Mouse (Mus musculus) liver, postnatal 0 days (tissue): ENCODE results near the gene Pnpla7. TPM values are rescaled to one million over a fixed set of nuclear protein-coding genes. Genes with fewer than 3 reads are reported as not detected.

Experiments
- ATAC-seq: fragments of 200-750 bp; cut with Nextera tagmentation; 2 replicates; pipeline ENCODE4 v1.8.0; 2017; ENCODE audit warnings: mild to moderate bottlenecking, moderate library complexity
- DNase-seq: peaks from one replicate; pipeline ENCODE4 v3.0.0-alpha.2; 2016
- H3K27ac ChIP-seq: fragments of 300-500 bp; sonication (generic); 2 replicates; pipeline ENCODE4 v1.5.1; 2014; ENCODE audit warnings: antibody characterized with exemption, moderate library complexity, mild to moderate bottlenecking, low read depth
- H3K27me3 ChIP-seq: fragments of 300-500 bp; sonication (generic); 2 replicates; pipeline ENCODE4 v1.6.1; 2014; ENCODE audit warnings: low read length, control low read depth, mixed read lengths; ENCODE audit not compliant: insufficient read depth
- H3K36me3 ChIP-seq: fragments of 300-500 bp; sonication (generic); replicated peaks from 2 replicates; pipeline ENCODE4 v1.6.1; 2014; ENCODE audit warnings: mild to moderate bottlenecking, control low read depth, low read length, moderate library complexity, mixed read lengths; ENCODE audit not compliant: insufficient read depth
- H3K4me1 ChIP-seq: fragments of 300-500 bp; sonication (generic); 2 replicates; pipeline ENCODE4 v1.6.1; 2014; ENCODE audit warnings: antibody characterized with exemption, mild to moderate bottlenecking, control low read depth; ENCODE audit not compliant: insufficient read depth
- H3K4me2 ChIP-seq: fragments of 300-500 bp; sonication (generic); 2 replicates; pipeline ENCODE4 v1.6.1; 2014; ENCODE audit warnings: low read depth, mild to moderate bottlenecking, low read length, moderate library complexity, mixed read lengths
- H3K4me3 ChIP-seq: fragments of 300-500 bp; sonication (generic); 2 replicates; pipeline ENCODE4 v1.5.1; 2014; ENCODE audit warnings: low read depth, low read length
- H3K9ac ChIP-seq: fragments of 300-500 bp; sonication (generic); replicated peaks from 2 replicates; pipeline ENCODE4 v1.6.1; 2014; ENCODE audit warnings: mild to moderate bottlenecking, moderate library complexity
- H3K9me3 ChIP-seq: fragments of 300-500 bp; sonication (generic); 2 replicates; pipeline ENCODE4 v1.6.1; 2016; ENCODE audit warnings: mild to moderate bottlenecking, control low read depth, low read length, mixed read lengths
- CTCF ChIP-seq: sonication (generic); IDR thresholded peaks from 2 replicates; pipeline ENCODE4 v1.5.1; 2016; ENCODE audit warnings: antibody characterized with exemption, low read depth
- EP300 ChIP-seq: IDR thresholded peaks from 2 replicates; pipeline ENCODE4 v1.6.1; 2016; ENCODE audit warnings: antibody characterized with exemption, low read depth, mild to moderate bottlenecking
- WGBS: fragments of 180-500 bp; shearing (Covaris S2); extraction: QIAGEN DNeasy Blood & Tissue Kit; methylation state at CpG from one replicate; pipeline ENCODE4 v1.1.7; 2014; ENCODE audit not compliant: insufficient replicate concordance; 5-methylcytosine and 5-hydroxymethylcytosine counted together
- polyA plus RNA-seq: library from polyadenylated mRNA; unstranded; fragments of >200 nt; fragmentation: Nextera tagmentation; extraction: Ambion mirVana; gene quantifications from 2 replicates; pipeline ENCODE4 v1.2.1, GENCODE M21; 2015

Gene Pnpla7
- polyA plus RNA-seq, 1 experiment from 2014 or later: 64.5 TPM

GRCm38 (mm10) chr2:25006767-25007166 lies 30.9 kb downstream of the Pnpla7 start:
- H3K4me3 ChIP-seq: no peak overlapping the region

GRCm38 (mm10) chr2:25008250-25008649 lies 32.4 kb downstream of the Pnpla7 start:
- no peak overlapping the region for H3K4me2 ChIP-seq
- H3K27ac ChIP-seq: no peak overlapping the region
- H3K4me3 ChIP-seq: no peak overlapping the region
- H3K36me3 ChIP-seq: peaks cover 16% of the 10 kb centered on the region
- no peak for TF ChIP-seq EP300
- TF ChIP-seq CTCF: peak; percentile 51
- H3K9me3 ChIP-seq: no peaks in the 10 kb centered on the region
- no peak overlapping the region for H3K9ac ChIP-seq
- H3K4me1 ChIP-seq: no peaks in the 10 kb centered on the region
- ATAC-seq (no peak), DNase-seq (no peak)
- H3K27me3 ChIP-seq: no peaks in the 10 kb centered on the region

More at GRCm38 (mm10) chr2:25006767-25007166, 30.9 kb downstream of the Pnpla7 start:
- no peaks in the 10 kb centered on the region for H3K9me3 ChIP-seq
- ATAC-seq (peak; percentile 91), DNase-seq (no peak)
- H3K36me3 ChIP-seq: peaks cover 24% of the 10 kb centered on the region
- H3K4me1 ChIP-seq: no peaks in the 10 kb centered on the region
- H3K27ac ChIP-seq: no peak overlapping the region; the same call in 1 of the 2 replicates
- H3K4me2 ChIP-seq: no peak overlapping the region
- TF ChIP-seq EP300: no peak
- TF ChIP-seq CTCF: no peak
- WGBS: 82% methylated on average over 1 of the region's 1 CpGs
- H3K27me3 ChIP-seq: no peaks in the 10 kb centered on the region
- no peak overlapping the region for H3K9ac ChIP-seq

- WGBS: 80% methylated on average over 1 of the region's 1 CpGs
- H3K36me3 ChIP-seq: peaks cover 39% of the 10 kb centered on the region
Measured at GRCm38 (mm10) chr2:25022678-25023077, 46.8 kb downstream of the Pnpla7 start.

GRCm38 (mm10) chr2:25025109-25025508 lies 49.3 kb downstream of the Pnpla7 start:
- H3K4me2 ChIP-seq: no peak overlapping the region
- TF ChIP-seq EP300 (no peak), CTCF (no peak)
- H3K9me3 ChIP-seq: no peaks in the 10 kb centered on the region
- H3K4me1 ChIP-seq: no peaks in the 10 kb centered on the region
- no peak overlapping the region for H3K4me3 ChIP-seq
- 72% methylated on average over 1 of the region's 1 CpGs for WGBS
- no peak for DNase-seq
- H3K27ac ChIP-seq: no peak overlapping the region
- no peak overlapping the region for H3K9ac ChIP-seq
- H3K27me3 ChIP-seq: no peaks in the 10 kb centered on the region
- H3K36me3 ChIP-seq: peaks cover 31% of the 10 kb centered on the region
- ATAC-seq: peak; percentile 51; the same call in 1 of the 2 replicates

More at GRCm38 (mm10) chr2:25022678-25023077, 46.8 kb downstream of the Pnpla7 start:
- Histone ChIP-seq H3K27ac (no peak overlapping the region), H3K4me1 (no peaks in the 10 kb centered on the region), H3K27me3 (no peaks in the 10 kb centered on the region), H3K9me3 (no peaks in the 10 kb centered on the region), H3K9ac (no peak overlapping the region), H3K4me3 (no peak overlapping the region), H3K4me2 (no peak overlapping the region)
- TF ChIP-seq CTCF: peak; percentile 38
- TF ChIP-seq EP300: no peak
- ATAC-seq (no peak), DNase-seq (no peak)

GRCm38 (mm10) chr2:25034994-25035393 lies 59.2 kb downstream of the Pnpla7 start:
- DNase-seq: no peak
- Histone ChIP-seq H3K4me3 (no peak overlapping the region), H3K4me2 (no peak overlapping the region), H3K27ac (no peak overlapping the region), H3K36me3 (peaks cover 32% of the 10 kb centered on the region), H3K27me3 (no peaks in the 10 kb centered on the region), H3K9me3 (no peaks in the 10 kb centered on the region), H3K4me1 (no peaks in the 10 kb centered on the region), H3K9ac (no peak overlapping the region)
- ATAC-seq: no peak
- WGBS: 92% methylated on average over 4 of the region's 4 CpGs
- no peak for TF ChIP-seq CTCF
- TF ChIP-seq EP300: no peak

GRCm38 (mm10) chr2:25040089-25040488 lies 64.3 kb downstream of the Pnpla7 start:
- H3K9ac ChIP-seq: no peak overlapping the region
- H3K27me3 ChIP-seq: no peaks in the 10 kb centered on the region
- peaks cover 38% of the 10 kb centered on the region for H3K36me3 ChIP-seq
- ATAC-seq: peak; percentile 57
- no peak for DNase-seq
- no peak overlapping the region for H3K4me3 ChIP-seq
- H3K4me1 ChIP-seq: no peaks in the 10 kb centered on the region
- no peak overlapping the region for H3K4me2 ChIP-seq
- TF ChIP-seq CTCF (no peak), EP300 (no peak)
- WGBS: 62% methylated on average over 5 of the region's 5 CpGs
- H3K9me3 ChIP-seq: no peaks in the 10 kb centered on the region
- no peak overlapping the region for H3K27ac ChIP-seq

GRCm38 (mm10) chr2:25050921-25051320 lies 75.1 kb downstream of the Pnpla7 start:
- 87% methylated on average over 7 of the region's 7 CpGs for WGBS
- TF ChIP-seq CTCF (no peak), EP300 (no peak)
- no peaks in the 10 kb centered on the region for H3K27me3 ChIP-seq
- no peaks in the 10 kb centered on the region for H3K9me3 ChIP-seq
- DNase-seq: no peak
- H3K4me1 ChIP-seq: peaks cover 15% of the 10 kb centered on the region
- no peak overlapping the region for H3K4me3 ChIP-seq
- no peak overlapping the region for H3K4me2 ChIP-seq
- peak overlapping the region; percentile 69 for H3K27ac ChIP-seq
- no peak for ATAC-seq
- no peak overlapping the region for H3K9ac ChIP-seq
- peaks cover 25% of the 10 kb centered on the region; the same call in 1 of the 2 replicates for H3K36me3 ChIP-seq
